Mouse (Mus musculus) embryonic fibroblast, embryonic 13.5 days (primary cell): ENCODE data around the gene Rnf213.

Source experiments
- CTCF ChIP-seq: IDR thresholded peaks from 2 replicates; pipeline ENCODE4 v1.5.1; 2011; ENCODE audit warnings: mild to moderate bottlenecking, control low read depth, low read length, moderate library complexity, borderline replicate concordance; ENCODE audit not compliant: insufficient read depth
- POLR2A ChIP-seq: IDR thresholded peaks from 2 replicates; pipeline ENCODE4 v1.6.1; 2011; ENCODE audit warnings: low read depth, mild to moderate bottlenecking, control low read depth, low read length, moderate library complexity

DNA sequence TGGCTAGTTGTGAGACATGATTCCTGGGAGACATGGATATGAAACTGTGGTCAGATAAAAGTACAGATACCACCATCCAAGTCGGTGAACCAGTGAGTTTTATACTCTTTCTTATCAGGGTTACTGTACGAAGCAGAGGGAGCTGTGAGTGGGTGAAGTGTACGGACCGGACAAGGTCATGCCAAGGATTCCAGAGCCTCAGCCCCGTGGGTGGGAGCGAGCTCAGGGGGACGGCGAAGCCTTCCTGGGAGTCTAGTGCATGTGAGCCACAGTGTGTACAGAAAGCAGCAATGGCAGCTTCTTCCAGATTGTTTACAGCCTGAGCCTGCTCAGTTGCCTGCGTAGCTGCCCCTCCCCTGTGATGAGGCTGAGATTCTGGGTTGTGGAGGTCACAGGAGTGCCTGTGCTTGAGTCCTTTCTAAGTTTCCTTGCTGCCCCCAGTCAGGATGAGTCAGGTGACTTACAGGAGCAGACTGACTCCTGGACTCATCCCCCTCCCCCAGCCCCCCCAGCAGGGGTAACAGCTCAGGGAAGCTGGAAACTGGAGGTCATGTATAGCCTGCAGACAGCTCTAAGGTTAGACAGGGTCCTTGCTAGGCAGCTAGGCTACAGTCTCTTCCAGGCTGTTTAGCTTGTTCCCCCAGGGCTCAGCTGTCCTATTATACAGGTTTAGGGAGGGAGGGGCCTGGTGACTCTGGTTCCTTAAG is 11.1 kb upstream of the Rnf213 start:
- TF ChIP-seq POLR2A = no peak
- no peak for TF ChIP-seq CTCF
